Mouse (Mus musculus) NIH3T3 (cell line): ENCODE data around the gene Slc9a3r1.

Experiments
- DNase-seq: peaks from one replicate; pipeline ENCODE4 v3.0.0-alpha.2; 2012; ENCODE audit warnings: low read depth

The Slc9a3r1 gene

GRCm38 (mm10) chr11:115162205-115162601 is 938 bp upstream of the Slc9a3r1 start:
- peak; percentile 70 for DNase-seq

GRCm38 (mm10) chr11:115163568-115164150 is 518 bp downstream of the Slc9a3r1 start:
- peak; percentile 55 for DNase-seq

GRCm38 (mm10) chr11:115164341-115164975 is 1.3 kb downstream of the Slc9a3r1 start:
- DNase-seq, result peak; percentile 49

GRCm38 (mm10) chr11:115164976-115165374 is 1.8 kb downstream of the Slc9a3r1 start:
- no peak for DNase-seq

- DNase-seq, result no peak
Observed at GRCm38 (mm10) chr11:115166776-115167175, 3.6 kb downstream of the Slc9a3r1 start.

- DNase-seq, result no peak
Observed at GRCm38 (mm10) chr11:115167631-115168249, 4.6 kb downstream of the Slc9a3r1 start.

GRCm38 (mm10) chr11:115169430-115169829 is 6.3 kb downstream of the Slc9a3r1 start:
- DNase-seq, result no peak

GRCm38 (mm10) chr11:115171125-115171524 is 8.0 kb downstream of the Slc9a3r1 start:
- DNase-seq, result no peak

GRCm38 (mm10) chr11:115172825-115173287 is 9.7 kb downstream of the Slc9a3r1 start:
- DNase-seq, result peak; percentile 71

GRCm38 (mm10) chr11:115173549-115174339 is 10.6 kb downstream of the Slc9a3r1 start:
- DNase-seq, result no peak

- DNase-seq, result no peak
Observed at GRCm38 (mm10) chr11:115176399-115177190, 13.5 kb downstream of the Slc9a3r1 start.

GRCm38 (mm10) chr11:115177559-115178195 is 14.5 kb downstream of the Slc9a3r1 start:
- DNase-seq, result no peak

GRCm38 (mm10) chr11:115178766-115179165 is 15.6 kb downstream of the Slc9a3r1 start:
- DNase-seq, result no peak

GRCm38 (mm10) chr11:115179191-115179590 is 16.1 kb downstream of the Slc9a3r1 start:
- no peak for DNase-seq

- DNase-seq, result peak; percentile 46
Observed at GRCm38 (mm10) chr11:115179881-115180280, 16.7 kb downstream of the Slc9a3r1 start.

GRCm38 (mm10) chr11:115181913-115182638 is 18.9 kb downstream of the Slc9a3r1 start:
- peak; percentile 86 for DNase-seq

- DNase-seq, result peak; percentile 35
Observed at GRCm38 (mm10) chr11:115184973-115185372, 21.8 kb downstream of the Slc9a3r1 start.

GRCm38 (mm10) chr11:115187224-115187639 is 24.1 kb downstream of the Slc9a3r1 start, which contains the start of gene Tmem104:
Gene Tmem104, plus strand, starts transcription at chr11:115187487.
- peak; percentile 99 for DNase-seq

- peak; percentile 25 for DNase-seq
Observed at GRCm38 (mm10) chr11:115187693-115188092, 24.6 kb downstream of the Slc9a3r1 start, which contains the start of gene Nat9. Gene Nat9, minus strand, starts transcription at chr11:115187859.
